Mouse (Mus musculus): ENCODE measurements around the gene Ctbp1. TPM values are rescaled to one million over a fixed set of nuclear protein-coding genes. Genes with fewer than 3 reads are reported as not detected.

The Ctbp1 gene
- polyA plus RNA-seq, 1 experiment from 2014 or later = 323 TPM

- H3K9ac ChIP-seq (replicated peaks; ENCODE audit: low read depth, low read length) = no peak overlapping the region
- no peak overlapping the region for H3K4me2 ChIP-seq (replicated peaks; ENCODE audit: low read depth, low read length)
- no peaks in the 10 kb centered on the region for H3K36me3 ChIP-seq (ENCODE audit: control insufficient read depth, insufficient read depth, low read length)
- H3K27me3 ChIP-seq (ENCODE audit: control insufficient read depth, insufficient read depth, low read length) = no peaks in the 10 kb centered on the region
- no peaks in the 10 kb centered on the region for H3K4me1 ChIP-seq (ENCODE audit: control insufficient read depth, insufficient read depth, low read length)
- H3K4me3 ChIP-seq (ENCODE audit: low read depth, low read length) = no peak overlapping the region
- no peak for ATAC-seq (ENCODE audit: insufficient number of reproducible peaks, insufficient read depth, low FRiP score, low read depth)
- H3K27ac ChIP-seq (ENCODE audit: low read length) = no peak overlapping the region
- 61% methylated on average over 1 of the region's 1 CpGs for WGBS
- no peaks in the 10 kb centered on the region for H3K9me3 ChIP-seq (ENCODE audit: control insufficient read depth, low read depth, low read length)
Measured at GRCm38 (mm10) chr5:33281428-33281827, 6.6 kb upstream of the Ctbp1 start.

GRCm38 (mm10) chr5:33278950-33279349 is 4.2 kb upstream of the Ctbp1 start:
- Histone ChIP-seq H3K27me3 (ENCODE audit: control insufficient read depth, insufficient read depth, low read length) (no peaks in the 10 kb centered on the region), H3K9ac (replicated peaks; ENCODE audit: low read depth, low read length) (no peak overlapping the region), H3K9me3 (ENCODE audit: control insufficient read depth, low read depth, low read length) (no peaks in the 10 kb centered on the region), H3K4me2 (replicated peaks; ENCODE audit: low read depth, low read length) (no peak overlapping the region), H3K4me3 (ENCODE audit: low read depth, low read length) (no peak overlapping the region), H3K36me3 (ENCODE audit: control insufficient read depth, insufficient read depth, low read length) (no peaks in the 10 kb centered on the region), H3K4me1 (ENCODE audit: control insufficient read depth, insufficient read depth, low read length) (no peaks in the 10 kb centered on the region), H3K27ac (ENCODE audit: low read length) (no peak overlapping the region)
- ATAC-seq (ENCODE audit: insufficient number of reproducible peaks, insufficient read depth, low FRiP score, low read depth) = no peak
- WGBS = 56% methylated on average over 5 of the region's 5 CpGs

- no peak overlapping the region for H3K9ac ChIP-seq (replicated peaks; ENCODE audit: low read depth, low read length)
- no peak overlapping the region for H3K27ac ChIP-seq (ENCODE audit: low read length)
- peaks cover 12% of the 10 kb centered on the region for H3K4me1 ChIP-seq (ENCODE audit: control insufficient read depth, insufficient read depth, low read length)
- no peak overlapping the region for H3K4me3 ChIP-seq (ENCODE audit: low read depth, low read length)
- no peaks in the 10 kb centered on the region for H3K27me3 ChIP-seq (ENCODE audit: control insufficient read depth, insufficient read depth, low read length)
- H3K36me3 ChIP-seq (ENCODE audit: control insufficient read depth, insufficient read depth, low read length) = peaks cover 6% of the 10 kb centered on the region; the same call in 1 of the 2 replicates
- no peak for ATAC-seq (ENCODE audit: insufficient number of reproducible peaks, insufficient read depth, low FRiP score, low read depth)
- H3K9me3 ChIP-seq (ENCODE audit: control insufficient read depth, low read depth, low read length) = no peaks in the 10 kb centered on the region
- H3K4me2 ChIP-seq (replicated peaks; ENCODE audit: low read depth, low read length) = no peak overlapping the region
- 69% methylated on average over 2 of the region's 2 CpGs for WGBS
Measured at GRCm38 (mm10) chr5:33277286-33277685, 2.5 kb upstream of the Ctbp1 start.

GRCm38 (mm10) chr5:33275754-33276153 is 960 bp upstream of the Ctbp1 start:
- H3K27me3 ChIP-seq (ENCODE audit: control insufficient read depth, insufficient read depth, low read length) = no peaks in the 10 kb centered on the region
- WGBS = 9% methylated on average over 1 of the region's 1 CpGs
- no peak overlapping the region for H3K4me3 ChIP-seq (ENCODE audit: low read depth, low read length)

GRCm38 (mm10) chr5:33274085-33274952 is 475 bp downstream of the Ctbp1 start:
- WGBS = under 1% methylated on average over 92 of the region's 97 CpGs
- Histone ChIP-seq H3K4me3 (ENCODE audit: low read depth, low read length) (peak overlapping the region; percentile 88), H3K36me3 (ENCODE audit: control insufficient read depth, insufficient read depth, low read length) (peaks cover 16% of the 10 kb centered on the region; the same call in 1 of the 2 replicates), H3K9me3 (ENCODE audit: control insufficient read depth, low read depth, low read length) (no peaks in the 10 kb centered on the region), H3K27ac (ENCODE audit: low read length) (peak overlapping the region; percentile 96), H3K27me3 (ENCODE audit: control insufficient read depth, insufficient read depth, low read length) (no peaks in the 10 kb centered on the region), H3K4me1 (ENCODE audit: control insufficient read depth, insufficient read depth, low read length) (peaks cover 23% of the 10 kb centered on the region), H3K9ac (replicated peaks; ENCODE audit: low read depth, low read length) (peak overlapping the region; percentile 89), H3K4me2 (replicated peaks; ENCODE audit: low read depth, low read length) (peak overlapping the region; percentile 86)
- ATAC-seq (ENCODE audit: insufficient number of reproducible peaks, insufficient read depth, low FRiP score, low read depth) = peak; percentile 54

More at GRCm38 (mm10) chr5:33275754-33276153, 960 bp upstream of the Ctbp1 start:
- H3K9me3 ChIP-seq (ENCODE audit: control insufficient read depth, low read depth, low read length) = no peaks in the 10 kb centered on the region
- ATAC-seq (ENCODE audit: insufficient number of reproducible peaks, insufficient read depth, low FRiP score, low read depth) = no peak
- H3K27ac ChIP-seq (ENCODE audit: low read length) = no peak overlapping the region
- H3K4me1 ChIP-seq (ENCODE audit: control insufficient read depth, insufficient read depth, low read length) = peaks cover 22% of the 10 kb centered on the region
- H3K36me3 ChIP-seq (ENCODE audit: control insufficient read depth, insufficient read depth, low read length) = peaks cover 14% of the 10 kb centered on the region; the same call in 1 of the 2 replicates
- H3K9ac ChIP-seq (replicated peaks; ENCODE audit: low read depth, low read length) = no peak overlapping the region
- peak overlapping the region; percentile 49; the same call in 1 of the 2 replicates for H3K4me2 ChIP-seq (replicated peaks; ENCODE audit: low read depth, low read length)

GRCm38 (mm10) chr5:33273777-33274084 is 1.1 kb downstream of the Ctbp1 start:
- Histone ChIP-seq H3K27me3 (ENCODE audit: control insufficient read depth, insufficient read depth, low read length) (no peaks in the 10 kb centered on the region), H3K27ac (ENCODE audit: low read length) (peak overlapping the region; percentile 96; the same call in 1 of the 2 replicates), H3K9me3 (ENCODE audit: control insufficient read depth, low read depth, low read length) (no peaks in the 10 kb centered on the region), H3K4me3 (ENCODE audit: low read depth, low read length) (peak overlapping the region; percentile 88), H3K36me3 (ENCODE audit: control insufficient read depth, insufficient read depth, low read length) (peaks cover 22% of the 10 kb centered on the region), H3K4me2 (replicated peaks; ENCODE audit: low read depth, low read length) (peak overlapping the region; percentile 86), H3K9ac (replicated peaks; ENCODE audit: low read depth, low read length) (peak overlapping the region; percentile 89), H3K4me1 (ENCODE audit: control insufficient read depth, insufficient read depth, low read length) (peaks cover 23% of the 10 kb centered on the region)
- 10% methylated on average over 6 of the region's 6 CpGs for WGBS
- peak; percentile 44; the same call in 1 of the 2 replicates for ATAC-seq (ENCODE audit: insufficient number of reproducible peaks, insufficient read depth, low FRiP score, low read depth)

GRCm38 (mm10) chr5:33272845-33273776 is 1.7 kb downstream of the Ctbp1 start:
- no peak overlapping the region; the same call in 1 of the 2 replicates for H3K27ac ChIP-seq (ENCODE audit: low read length)
- no peak for ATAC-seq (ENCODE audit: insufficient number of reproducible peaks, insufficient read depth, low FRiP score, low read depth)
- H3K4me2 ChIP-seq (replicated peaks; ENCODE audit: low read depth, low read length) = peak overlapping the region; percentile 86
- 68% methylated on average over 7 of the region's 7 CpGs for WGBS
- H3K4me3 ChIP-seq (ENCODE audit: low read depth, low read length) = peak overlapping the region; percentile 88
- no peaks in the 10 kb centered on the region for H3K9me3 ChIP-seq (ENCODE audit: control insufficient read depth, low read depth, low read length)
- H3K27me3 ChIP-seq (ENCODE audit: control insufficient read depth, insufficient read depth, low read length) = no peaks in the 10 kb centered on the region
- peaks cover 23% of the 10 kb centered on the region for H3K4me1 ChIP-seq (ENCODE audit: control insufficient read depth, insufficient read depth, low read length)
- peaks cover 28% of the 10 kb centered on the region for H3K36me3 ChIP-seq (ENCODE audit: control insufficient read depth, insufficient read depth, low read length)
- H3K9ac ChIP-seq (replicated peaks; ENCODE audit: low read depth, low read length) = no peak overlapping the region; the same call in 1 of the 2 replicates

- 87% methylated on average over 7 of the region's 7 CpGs for WGBS
- Histone ChIP-seq H3K27ac (ENCODE audit: low read length) (no peak overlapping the region), H3K9me3 (ENCODE audit: control insufficient read depth, low read depth, low read length) (no peaks in the 10 kb centered on the region), H3K9ac (replicated peaks; ENCODE audit: low read depth, low read length) (no peak overlapping the region), H3K4me3 (ENCODE audit: low read depth, low read length) (no peak overlapping the region), H3K4me1 (ENCODE audit: control insufficient read depth, insufficient read depth, low read length) (peaks cover 23% of the 10 kb centered on the region), H3K27me3 (ENCODE audit: control insufficient read depth, insufficient read depth, low read length) (no peaks in the 10 kb centered on the region), H3K4me2 (replicated peaks; ENCODE audit: low read depth, low read length) (no peak overlapping the region), H3K36me3 (ENCODE audit: control insufficient read depth, insufficient read depth, low read length) (peaks cover 37% of the 10 kb centered on the region)
- no peak for ATAC-seq (ENCODE audit: insufficient number of reproducible peaks, insufficient read depth, low FRiP score, low read depth)
Measured at GRCm38 (mm10) chr5:33272146-33272545, 2.6 kb downstream of the Ctbp1 start.
